Mouse (Mus musculus) frontal cortex, adult (tissue): ENCODE results near the gene Eya3.
A peak's percentile ranks its signal among the peaks of the same experiment; 100 is the strongest.
"Not testable (repeated sequence)": the region's sequence is repeated elsewhere in the genome, so short reads cannot be mapped to it uniquely, and the experiment has no call there.

Experiments used
- ATAC-seq: cut with Nextera tagmentation; 2 replicates; pipeline ENCODE4 v1.9.2; 2017; ENCODE audit warnings: mild to moderate bottlenecking, moderate library complexity, mixed read lengths; ENCODE audit not compliant: low TSS enrichment

Gene Eya3

GRCm38 (mm10) chr4:132737154-132737553, 98.4 kb downstream of the Eya3 start:
- not testable (repeated sequence) for ATAC-seq

- ATAC-seq: no peak
These were observed 102.7 kb downstream of the Eya3 start for GRCm38 (mm10) chr4:132741491-132741890.

GRCm38 (mm10) chr4:132743992-132744911, 105.5 kb downstream of the Eya3 start:
- peak; percentile 34; the same call in 1 of the 2 replicates for ATAC-seq

- no peak for ATAC-seq
These were observed 108.2 kb downstream of the Eya3 start for GRCm38 (mm10) chr4:132746911-132747517.

- ATAC-seq: no peak
These were observed 109.0 kb downstream of the Eya3 start for GRCm38 (mm10) chr4:132747664-132748259.

- ATAC-seq: no peak
These were observed 110.0 kb downstream of the Eya3 start for GRCm38 (mm10) chr4:132748778-132749177.

GRCm38 (mm10) chr4:132749258-132749982, 110.6 kb downstream of the Eya3 start:
- ATAC-seq: no peak

- no peak for ATAC-seq
These were observed 114.2 kb downstream of the Eya3 start for GRCm38 (mm10) chr4:132752992-132753391.

- ATAC-seq: peak; percentile 99
These were observed 118.2 kb downstream of the Eya3 start, which contains the start of gene Smpdl3b for GRCm38 (mm10) chr4:132756974-132757373. Smpdl3b (minus strand) TSS chr4:132757252.

GRCm38 (mm10) chr4:132757633-132758351, 119.0 kb downstream of the Eya3 start:
- ATAC-seq: peak; percentile 45; the same call in 1 of the 2 replicates

GRCm38 (mm10) chr4:132760296-132760695, 121.5 kb downstream of the Eya3 start:
- no peak for ATAC-seq

- no peak for ATAC-seq
These were observed 123.8 kb downstream of the Eya3 start for GRCm38 (mm10) chr4:132762602-132763001.

GRCm38 (mm10) chr4:132763125-132763524, 124.3 kb downstream of the Eya3 start:
- ATAC-seq: not testable (repeated sequence)

GRCm38 (mm10) chr4:132767914-132768876, 129.4 kb downstream of the Eya3 start, which contains the start of gene Rpa2:
Rpa2 (plus strand) TSS chr4:132768332.
- peak; percentile 99 for ATAC-seq

- ATAC-seq: no peak
These were observed 133.0 kb downstream of the Eya3 start for GRCm38 (mm10) chr4:132771776-132772175.
